Mouse (Mus musculus): ENCODE measurements at regions not wholly inside any gene's neighbourhood (a gene's known extent, or its start where the extent isn't known, plus 50 kb on each side); places are given as distances from the start of the nearest gene placed in this dataset.

GRCm38 (mm10) chr10:67610689-67611088 lies 61.9 kb upstream of the Ado start:
- DNase-seq (ENCODE audit: low spot score) (no peak), ATAC-seq (replicated peaks; ENCODE audit: low FRiP score, low read depth) (no peak)
- WGBS: 89% methylated on average over 6 of the region's 6 CpGs
- H3K27ac ChIP-seq: no peak overlapping the region
- no peak for TF ChIP-seq CTCF (IDR thresholded peaks at IDR 0.05; ENCODE audit: low read depth)
- H3K36me3 ChIP-seq (ENCODE audit: insufficient read depth, low read length): no peaks in the 10 kb centered on the region
- H3K4me3 ChIP-seq (replicated peaks; ENCODE audit: low read depth, low read length): no peak overlapping the region
- H3K4me1 ChIP-seq (replicated peaks; ENCODE audit: insufficient read depth, low read length): no peaks in the 10 kb centered on the region
- no peaks in the 10 kb centered on the region for H3K27me3 ChIP-seq (ENCODE audit: insufficient read depth, low read length)
- no peak overlapping the region for H3K9ac ChIP-seq (ENCODE audit: low read depth, low read length)
- no peak overlapping the region for H3K4me2 ChIP-seq (ENCODE audit: low read length)
- H3K9me3 ChIP-seq (replicated peaks; ENCODE audit: low read length): no peaks in the 10 kb centered on the region

GRCm38 (mm10) chr10:67608033-67608432 lies 59.3 kb upstream of the Ado start:
- WGBS: 32% methylated on average over 5 of the region's 5 CpGs

GRCm38 (mm10) chr10:67607297-67608032 lies 58.7 kb upstream of the Ado start:
- Histone ChIP-seq H3K4me3 (replicated peaks; ENCODE audit: low read depth, low read length) (no peak overlapping the region), H3K36me3 (ENCODE audit: insufficient read depth, low read length) (no peaks in the 10 kb centered on the region), H3K9ac (ENCODE audit: low read depth, low read length) (no peak overlapping the region), H3K27ac (no peak overlapping the region), H3K9me3 (replicated peaks; ENCODE audit: low read length) (no peaks in the 10 kb centered on the region), H3K27me3 (ENCODE audit: insufficient read depth, low read length) (no peaks in the 10 kb centered on the region), H3K4me2 (ENCODE audit: low read length) (no peak overlapping the region), H3K4me1 (replicated peaks; ENCODE audit: insufficient read depth, low read length) (no peaks in the 10 kb centered on the region)
- 39% methylated on average over 9 of the region's 9 CpGs for WGBS
- TF ChIP-seq CTCF (IDR thresholded peaks at IDR 0.05; ENCODE audit: low read depth): no peak
- ATAC-seq (replicated peaks; ENCODE audit: low FRiP score, low read depth) (no peak), DNase-seq (ENCODE audit: low spot score) (peak; percentile 33)

More at GRCm38 (mm10) chr10:67608033-67608432, 59.3 kb upstream of the Ado start:
- Histone ChIP-seq H3K4me3 (replicated peaks; ENCODE audit: low read depth, low read length) (no peak overlapping the region), H3K4me2 (ENCODE audit: low read length) (no peak overlapping the region), H3K27me3 (ENCODE audit: insufficient read depth, low read length) (no peaks in the 10 kb centered on the region), H3K9ac (ENCODE audit: low read depth, low read length) (no peak overlapping the region), H3K27ac (no peak overlapping the region), H3K36me3 (ENCODE audit: insufficient read depth, low read length) (no peaks in the 10 kb centered on the region), H3K4me1 (replicated peaks; ENCODE audit: insufficient read depth, low read length) (no peaks in the 10 kb centered on the region), H3K9me3 (replicated peaks; ENCODE audit: low read length) (no peaks in the 10 kb centered on the region)
- no peak for ATAC-seq (replicated peaks; ENCODE audit: low FRiP score, low read depth)
- no peak for TF ChIP-seq CTCF (IDR thresholded peaks at IDR 0.05; ENCODE audit: low read depth)
- DNase-seq (ENCODE audit: low spot score): peak; percentile 28

- no peak for ATAC-seq (replicated peaks; ENCODE audit: low FRiP score, low read depth)
These were observed 58.0 kb upstream of the Ado start for GRCm38 (mm10) chr10:67606739-67607138.

GRCm38 (mm10) chr10:67599390-67599789 lies 50.6 kb upstream of the Ado start:
- H3K36me3 ChIP-seq (ENCODE audit: insufficient read depth, low read length): no peaks in the 10 kb centered on the region
- H3K27ac ChIP-seq: no peak overlapping the region
- ATAC-seq (replicated peaks; ENCODE audit: low FRiP score, low read depth): no peak
- WGBS: 92% methylated on average over 7 of the region's 7 CpGs
- no peak for TF ChIP-seq CTCF (IDR thresholded peaks at IDR 0.05; ENCODE audit: low read depth)
- no peaks in the 10 kb centered on the region for H3K9me3 ChIP-seq (replicated peaks; ENCODE audit: low read length)
- no peaks in the 10 kb centered on the region for H3K4me1 ChIP-seq (replicated peaks; ENCODE audit: insufficient read depth, low read length)
- H3K4me2 ChIP-seq (ENCODE audit: low read length): no peak overlapping the region
- no peak for DNase-seq (ENCODE audit: low spot score)
- H3K9ac ChIP-seq (ENCODE audit: low read depth, low read length): no peak overlapping the region
- H3K4me3 ChIP-seq (replicated peaks; ENCODE audit: low read depth, low read length): no peak overlapping the region
- no peaks in the 10 kb centered on the region for H3K27me3 ChIP-seq (ENCODE audit: insufficient read depth, low read length)

More at GRCm38 (mm10) chr10:67606739-67607138, 58.0 kb upstream of the Ado start:
- TF ChIP-seq CTCF (IDR thresholded peaks at IDR 0.05; ENCODE audit: low read depth): no peak
- WGBS: 100% methylated on average over 1 of the region's 1 CpGs
- Histone ChIP-seq H3K9ac (ENCODE audit: low read depth, low read length) (no peak overlapping the region), H3K4me1 (replicated peaks; ENCODE audit: insufficient read depth, low read length) (no peaks in the 10 kb centered on the region), H3K36me3 (ENCODE audit: insufficient read depth, low read length) (no peaks in the 10 kb centered on the region), H3K4me2 (ENCODE audit: low read length) (no peak overlapping the region), H3K9me3 (replicated peaks; ENCODE audit: low read length) (no peaks in the 10 kb centered on the region), H3K27me3 (ENCODE audit: insufficient read depth, low read length) (no peaks in the 10 kb centered on the region), H3K4me3 (replicated peaks; ENCODE audit: low read depth, low read length) (no peak overlapping the region), H3K27ac (no peak overlapping the region)
- no peak for DNase-seq (ENCODE audit: low spot score)

- 63% methylated on average over 7 of the region's 7 CpGs for WGBS
- Histone ChIP-seq H3K4me1 (replicated peaks; ENCODE audit: insufficient read depth, low read length) (no peaks in the 10 kb centered on the region), H3K4me2 (ENCODE audit: low read length) (no peak overlapping the region), H3K36me3 (ENCODE audit: insufficient read depth, low read length) (no peaks in the 10 kb centered on the region), H3K4me3 (replicated peaks; ENCODE audit: low read depth, low read length) (no peak overlapping the region), H3K27me3 (ENCODE audit: insufficient read depth, low read length) (no peaks in the 10 kb centered on the region), H3K9me3 (replicated peaks; ENCODE audit: low read length) (no peaks in the 10 kb centered on the region), H3K9ac (ENCODE audit: low read depth, low read length) (no peak overlapping the region), H3K27ac (no peak overlapping the region)
- ATAC-seq (replicated peaks; ENCODE audit: low FRiP score, low read depth) (no peak), DNase-seq (ENCODE audit: low spot score) (no peak)
- no peak for TF ChIP-seq CTCF (IDR thresholded peaks at IDR 0.05; ENCODE audit: low read depth)
These were observed 49.9 kb upstream of the Ado start for GRCm38 (mm10) chr10:67598590-67599047.
